In the genomic region with DNA sequence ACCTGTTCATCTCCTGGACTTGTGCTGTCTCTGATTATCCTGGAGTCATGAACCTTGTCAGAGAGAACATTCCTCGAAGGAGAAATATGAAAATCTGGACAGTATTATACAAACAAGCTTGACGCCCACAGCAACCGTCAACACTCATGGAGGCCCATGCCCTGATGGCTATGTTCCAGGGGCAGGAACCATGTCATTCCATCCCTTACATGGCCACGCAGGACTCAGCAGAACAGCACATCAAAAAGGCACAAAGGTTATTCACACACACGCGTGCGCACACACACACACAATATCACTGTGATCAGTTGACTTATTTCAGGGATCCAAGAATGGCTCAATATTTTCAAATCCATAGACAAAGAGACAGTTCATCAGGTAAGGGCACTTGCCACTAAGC, we compare ENCODE assay signal across 13 mouse cellular contexts.
"Had no signal": no experiment of that assay in that cellular context is flagged by ENCODE, and none has a peak within 500 bp of the region (broad histone marks: within the 10 kb centered on the region; RNA-seq: fewer than 3 reads in every experiment).

No protein-coding gene starts in this region.

- H3K36me3 ChIP-seq: limb, embryonic 12.5 days; limb, embryonic 15.5 days; liver, embryonic 13.5 days had no signal

- H3K4me3 ChIP-seq: limb, embryonic 12.5 days; limb, embryonic 15.5 days; liver, embryonic 13.5 days had no signal

- H3K4me1 ChIP-seq: limb, embryonic 12.5 days; limb, embryonic 15.5 days; liver, embryonic 13.5 days had no signal

- H3K27me3 ChIP-seq: limb, embryonic 12.5 days; limb, embryonic 15.5 days; liver, embryonic 13.5 days had no signal

- H3K9me3 ChIP-seq: limb, embryonic 12.5 days; limb, embryonic 15.5 days; liver, embryonic 13.5 days had no signal

- H3K4me2 ChIP-seq: limb, embryonic 12.5 days; limb, embryonic 15.5 days; liver, embryonic 13.5 days; midbrain, embryonic 11.5 days had no signal

- H3K9ac ChIP-seq: limb, embryonic 12.5 days; limb, embryonic 15.5 days; liver, embryonic 13.5 days had no signal

- H3K27ac ChIP-seq: limb, embryonic 12.5 days; limb, embryonic 15.5 days; liver, embryonic 13.5 days had no signal

- DNase-seq: kidney, postnatal 14 days; kidney, postnatal 4 days; left cerebral cortex, postnatal 4 days; liver, embryonic 13.5 days; lung, adult 2 months; lung, postnatal 14 days; lung, postnatal 4 days; midbrain, embryonic 14.5 days; thymus, adult 18-20 months; thymus, postnatal 36 days had no signal
